Mouse (Mus musculus): Measurements from ENCODE around the gene Tmem168. TPM values are rescaled to one million over a fixed set of nuclear protein-coding genes. Genes with fewer than 3 reads are reported as not detected.

The Tmem168 gene
- polyA plus RNA-seq, 1 experiment from 2014 or later: 18.6 TPM

- no peak for ATAC-seq
- TF ChIP-seq CTCF (IDR thresholded peaks at IDR 0.05): no peak
- no peak for DNase-seq (ENCODE audit: low read depth, low spot score)
- ChIA-PET CTCF (no interaction called here), POLR2A (no interaction called here)
- in situ Hi-C loops (cut with MboI; ENCODE audit: low pct_unique_long_range_greater_than_20kb): loop anchor here (25.0 kb wide), 1 partner anchor 551 kb away; the partner anchor contains the start of gene Tmem106b
- no peaks in the 10 kb centered on the region for H3K27me3 ChIP-seq
Observed at GRCm38 (mm10) chr6:13613671-13614070, 5.8 kb upstream of the Tmem168 start.

- POLR2A ChIA-PET: no interaction called here
- in situ Hi-C loops (cut with MboI; ENCODE audit: low pct_unique_long_range_greater_than_20kb): loop anchor here (25.0 kb wide), 1 partner anchor 549 kb away; the partner anchor contains the start of gene Tmem106b
- TF ChIP-seq CTCF (IDR thresholded peaks at IDR 0.05): no peak
- DNase-seq (ENCODE audit: low read depth, low spot score): no peak
- no peak for ATAC-seq
- CTCF ChIA-PET: interaction anchor here (1.1 to 1.8 kb wide), 3 partner anchors 9 to 59 kb away, joined by 3 to 8 read pairs (median 4); no protein-coding TSS in a partner anchor
- H3K27me3 ChIP-seq: no peaks in the 10 kb centered on the region
Observed at GRCm38 (mm10) chr6:13610869-13611268, 3.0 kb upstream of the Tmem168 start.

GRCm38 (mm10) chr6:13609353-13610140, 1.6 kb upstream of the Tmem168 start:
- DNase-seq (ENCODE audit: low read depth, low spot score) (no peak), ATAC-seq (peak; percentile 49)
- ChIA-PET CTCF (interaction anchor here (0.8 to 1.6 kb wide), 4 partner anchors 16 to 29 kb away, joined by 3 to 4 read pairs (median 3); no protein-coding TSS in a partner anchor), POLR2A (no interaction called here)
- no peak for TF ChIP-seq CTCF (IDR thresholded peaks at IDR 0.05)
- in situ Hi-C loops (cut with MboI; ENCODE audit: low pct_unique_long_range_greater_than_20kb): loop anchor here (10.0 to 25.0 kb wide), 2 partner anchors 265 to 547 kb away; partner anchors contain the start of genes 2610001J05Rik and Tmem106b
- no peaks in the 10 kb centered on the region for H3K27me3 ChIP-seq

GRCm38 (mm10) chr6:13606921-13607620, 829 bp downstream of the Tmem168 start:
- in situ Hi-C loops (cut with MboI; ENCODE audit: low pct_unique_long_range_greater_than_20kb): loop anchor here (10.0 to 25.0 kb wide), 2 partner anchors 268 to 545 kb away; partner anchors contain the start of genes 2610001J05Rik and Tmem106b
- TF ChIP-seq CTCF (IDR thresholded peaks at IDR 0.05): no peak
- DNase-seq (ENCODE audit: low read depth, low spot score) (peak; percentile 33), ATAC-seq (peak; percentile 68)
- ChIA-PET POLR2A (no interaction called here), CTCF (no interaction called here)
- H3K27me3 ChIP-seq: no peaks in the 10 kb centered on the region

- POLR2A ChIA-PET: no interaction called here
- DNase-seq (ENCODE audit: low read depth, low spot score) (no peak), ATAC-seq (no peak)
- CTCF ChIA-PET: no interaction called here
- in situ Hi-C loops (cut with MboI; ENCODE audit: low pct_unique_long_range_greater_than_20kb): loop anchor here (10.0 to 25.0 kb wide), 2 partner anchors 268 to 544 kb away; partner anchors contain the start of genes 2610001J05Rik and Tmem106b
- no peaks in the 10 kb centered on the region for H3K27me3 ChIP-seq
- no peak for TF ChIP-seq CTCF (IDR thresholded peaks at IDR 0.05)
Observed at GRCm38 (mm10) chr6:13606394-13606793, 1.5 kb downstream of the Tmem168 start.

- no peak for ATAC-seq
- in situ Hi-C loops (cut with MboI; ENCODE audit: low pct_unique_long_range_greater_than_20kb): loop anchor here (10.0 to 25.0 kb wide), 2 partner anchors 272 to 541 kb away; partner anchors contain the start of genes 2610001J05Rik and Tmem106b
- ChIA-PET CTCF (interaction anchor here (1.5 kb wide), 1 partner anchor 10 kb away, joined by 6 read pairs; no protein-coding TSS in a partner anchor), POLR2A (no interaction called here)
- DNase-seq (ENCODE audit: low read depth, low spot score): no peak
- TF ChIP-seq CTCF (IDR thresholded peaks at IDR 0.05): no peak
- H3K27me3 ChIP-seq: no peaks in the 10 kb centered on the region
Observed at GRCm38 (mm10) chr6:13603134-13603533, 4.8 kb downstream of the Tmem168 start.

GRCm38 (mm10) chr6:13601587-13601986, 6.3 kb downstream of the Tmem168 start:
- TF ChIP-seq CTCF (IDR thresholded peaks at IDR 0.05): no peak
- no peaks in the 10 kb centered on the region for H3K27me3 ChIP-seq
- ChIA-PET CTCF (interaction anchor here (0.9 to 1.4 kb wide), 3 partner anchors 9 to 10 kb away, joined by 3 to 4 read pairs (median 3); no protein-coding TSS in a partner anchor), POLR2A (no interaction called here)
- DNase-seq (ENCODE audit: low read depth, low spot score) (no peak), ATAC-seq (peak; percentile 35)
- in situ Hi-C loops (cut with MboI; ENCODE audit: low pct_unique_long_range_greater_than_20kb): loop anchor here (10.0 to 25.0 kb wide), 2 partner anchors 273 to 539 kb away; partner anchors contain the start of genes 2610001J05Rik and Tmem106b

- ChIA-PET POLR2A (no interaction called here), CTCF (interaction anchor here (1.0 kb wide), 1 partner anchor 8 kb away, joined by 4 read pairs; no protein-coding TSS in a partner anchor)
- in situ Hi-C loops (cut with MboI; ENCODE audit: low pct_unique_long_range_greater_than_20kb): loop anchor here (25.0 kb wide), 1 partner anchor 614 kb away; no protein-coding TSS in a partner anchor
- ATAC-seq: no peak
- TF ChIP-seq CTCF (IDR thresholded peaks at IDR 0.05): no peak
- no peaks in the 10 kb centered on the region for H3K27me3 ChIP-seq
- DNase-seq (ENCODE audit: low read depth, low spot score): no peak
Observed at GRCm38 (mm10) chr6:13598239-13598923, 9.5 kb downstream of the Tmem168 start.

- POLR2A ChIA-PET: interaction anchor here (0.5 kb wide), 1 partner anchor 1824 kb away, joined by 3 read pairs; no protein-coding TSS in a partner anchor
- no peaks in the 10 kb centered on the region for H3K27me3 ChIP-seq
- no peak for TF ChIP-seq CTCF (IDR thresholded peaks at IDR 0.05)
- ATAC-seq: no peak
- CTCF ChIA-PET: interaction anchor here (1.3 to 1.5 kb wide), 2 partner anchors 9 to 10 kb away, joined by 3 to 6 read pairs; no protein-coding TSS in a partner anchor
- in situ Hi-C loops (cut with MboI; ENCODE audit: low pct_unique_long_range_greater_than_20kb): loop anchor here (5.0 to 25.0 kb wide), 2 partner anchors 619 to 821 kb away; no protein-coding TSS in a partner anchor
- DNase-seq (ENCODE audit: low read depth, low spot score): no peak
Observed at GRCm38 (mm10) chr6:13592729-13593345, 15.1 kb downstream of the Tmem168 start.

All from Patski (cell line).